Mouse (Mus musculus): ENCODE measurements around the gene Spock1. TPM values are rescaled to one million over a fixed set of nuclear protein-coding genes. Genes with fewer than 3 reads are reported as not detected.

The Spock1 gene
- total RNA-seq, 1 experiment = 0.40 TPM

- no peak overlapping the region for H3K27ac ChIP-seq (ENCODE audit: insufficient read depth, low read depth, low read length, poor library complexity, severe bottlenecking)
- in situ Hi-C loops (cut with MboI; ENCODE audit: low sequenced_read_pairs in 2 of 2, unreplicated experiment in 2 of 2) = no loop called here
- no peaks in the 10 kb centered on the region for H3K4me1 ChIP-seq (ENCODE audit: control insufficient read depth in 2 of 2, insufficient read depth in 2 of 2, low read length in 2 of 2, poor library complexity in 1 of 2)
- H3K4me3 ChIP-seq (ENCODE audit: insufficient read depth in 1 of 2, low read depth in 1 of 2, low read length in 2 of 2, poor library complexity in 1 of 2, severe bottlenecking in 1 of 2) = no peak overlapping the region
- no peaks in the 10 kb centered on the region for H3K36me3 ChIP-seq (ENCODE audit: control insufficient read depth, insufficient read depth, low read length, poor library complexity, severe bottlenecking)
- DNase-seq (ENCODE audit: low read depth, low spot score) = no peak
- no peak overlapping the region for H3K9ac ChIP-seq (ENCODE audit: insufficient read depth, low read depth, low read length, poor library complexity, severe bottlenecking)
- no peaks in the 10 kb centered on the region for H3K9me3 ChIP-seq (ENCODE audit: control insufficient read depth, insufficient read depth, low read depth, low read length)
- no peak for TF ChIP-seq ZNF384 (IDR thresholded peaks at IDR 0.05; ENCODE audit: low read depth, low read length)
- TF ChIP-seq HCFC1 (IDR thresholded peaks at IDR 0.05; ENCODE audit: borderline replicate concordance, insufficient read depth, low read length) = no peak
- TF ChIP-seq CHD2 (IDR thresholded peaks at IDR 0.05; ENCODE audit: low read depth, low read length) = no peak
- TF ChIP-seq MAFK (IDR thresholded peaks at IDR 0.05; ENCODE audit: insufficient read depth, low read depth, low read length) = no peak
- TF ChIP-seq ZC3H11A (IDR thresholded peaks at IDR 0.05; ENCODE audit: borderline replicate concordance, low read depth, low read length) = no peak
These were observed 284.1 kb downstream of the Spock1 start for GRCm38 (mm10) chr13:57623909-57624481.

DNA sequence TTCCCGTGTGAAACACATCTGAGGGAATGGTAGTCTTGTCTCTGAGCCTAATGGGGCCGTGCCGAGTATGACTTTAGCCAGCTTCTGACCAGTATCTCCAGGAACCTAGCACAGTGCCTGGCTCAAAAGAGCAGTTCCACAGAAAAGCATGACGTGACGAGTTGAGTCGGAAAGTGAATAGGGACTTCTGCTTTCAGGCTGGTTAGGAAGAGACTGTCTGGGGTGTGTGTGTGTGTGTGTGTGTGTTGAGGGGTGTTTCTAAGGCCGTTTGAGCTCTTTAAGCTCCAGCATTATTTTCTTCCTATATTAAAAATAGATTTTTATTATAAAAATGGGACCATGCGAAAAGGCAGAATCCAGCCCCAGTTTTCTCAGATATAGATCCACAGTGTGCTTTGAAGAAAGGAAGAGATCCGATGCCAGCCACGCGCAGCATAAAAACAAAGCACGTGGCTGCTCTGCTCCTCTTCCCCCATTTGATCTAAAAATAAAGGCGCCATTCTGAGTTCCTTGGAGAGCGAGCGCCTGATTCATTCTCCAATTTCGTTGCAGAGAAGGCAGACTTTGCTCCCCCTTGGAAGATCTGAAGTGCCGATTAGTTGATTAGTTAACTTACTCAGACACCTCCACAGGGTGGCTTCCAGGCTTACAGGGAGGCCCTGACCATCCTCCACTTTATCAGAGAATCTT lies 288.9 kb downstream of the Spock1 start:
- H3K4me1 ChIP-seq (ENCODE audit: control insufficient read depth in 2 of 2, insufficient read depth in 2 of 2, low read length in 2 of 2, poor library complexity in 1 of 2) = no peaks in the 10 kb centered on the region
- H3K9ac ChIP-seq (ENCODE audit: insufficient read depth, low read depth, low read length, poor library complexity, severe bottlenecking) = no peak overlapping the region
- in situ Hi-C loops (cut with MboI; ENCODE audit: low sequenced_read_pairs in 2 of 2, unreplicated experiment in 2 of 2) = no loop called here
- H3K36me3 ChIP-seq (ENCODE audit: control insufficient read depth, insufficient read depth, low read length, poor library complexity, severe bottlenecking) = no peaks in the 10 kb centered on the region
- TF ChIP-seq CHD2 (IDR thresholded peaks at IDR 0.05; ENCODE audit: low read depth, low read length) (no peak), ZC3H11A (IDR thresholded peaks at IDR 0.05; ENCODE audit: borderline replicate concordance, low read depth, low read length) (no peak), HCFC1 (IDR thresholded peaks at IDR 0.05; ENCODE audit: borderline replicate concordance, insufficient read depth, low read length) (no peak), ZNF384 (IDR thresholded peaks at IDR 0.05; ENCODE audit: low read depth, low read length) (no peak), MAFK (IDR thresholded peaks at IDR 0.05; ENCODE audit: insufficient read depth, low read depth, low read length) (no peak)
- no peak for DNase-seq (ENCODE audit: low read depth, low spot score)
- H3K27ac ChIP-seq (ENCODE audit: insufficient read depth, low read depth, low read length, poor library complexity, severe bottlenecking) = no peak overlapping the region
- no peaks in the 10 kb centered on the region for H3K9me3 ChIP-seq (ENCODE audit: control insufficient read depth, insufficient read depth, low read depth, low read length)
- H3K4me3 ChIP-seq (ENCODE audit: insufficient read depth in 1 of 2, low read depth in 1 of 2, low read length in 2 of 2, poor library complexity in 1 of 2, severe bottlenecking in 1 of 2) = no peak overlapping the region

DNA sequence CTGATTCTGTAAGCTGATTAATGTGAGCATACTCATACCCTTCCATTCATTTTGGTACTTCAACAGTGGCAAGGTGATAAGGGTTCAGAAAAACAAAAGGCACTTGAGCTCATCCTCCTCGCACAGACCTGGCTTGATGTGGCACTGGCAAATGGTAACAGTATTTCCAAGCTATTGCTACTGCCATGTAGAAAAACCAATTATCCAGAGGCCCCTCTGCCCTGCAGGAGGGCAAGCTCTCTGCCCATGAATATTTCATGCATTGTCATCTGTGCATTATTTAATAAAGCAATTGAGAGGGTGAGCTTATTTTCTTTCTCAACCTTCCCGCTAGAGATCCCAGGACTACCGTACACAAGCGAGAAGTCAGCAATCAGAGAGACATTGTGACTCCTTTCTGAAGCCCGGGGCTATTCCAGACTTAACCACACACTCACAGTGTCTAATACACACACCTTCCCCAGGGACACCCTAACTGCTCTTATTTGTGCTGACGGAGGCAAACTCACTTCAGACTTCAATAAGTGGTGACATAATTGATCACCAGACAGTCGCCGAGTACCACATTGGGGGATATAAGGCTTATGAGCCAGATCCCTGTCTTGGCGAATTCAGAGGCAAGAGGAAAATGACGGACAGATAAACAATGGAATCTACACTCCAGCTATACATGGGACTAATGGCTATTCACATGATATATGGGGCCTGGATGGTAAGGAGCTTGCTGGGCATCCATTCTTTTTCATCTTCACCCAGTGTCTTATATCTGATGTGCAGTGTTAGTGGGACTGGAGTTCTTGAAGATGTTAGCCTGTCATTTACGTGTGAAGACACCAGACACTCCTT lies 296.6 kb downstream of the Spock1 start:
- H3K36me3 ChIP-seq (ENCODE audit: control insufficient read depth, insufficient read depth, low read length, poor library complexity, severe bottlenecking) = no peaks in the 10 kb centered on the region
- in situ Hi-C loops (cut with MboI; ENCODE audit: low sequenced_read_pairs in 2 of 2, unreplicated experiment in 2 of 2) = no loop called here
- no peak overlapping the region for H3K27ac ChIP-seq (ENCODE audit: insufficient read depth, low read depth, low read length, poor library complexity, severe bottlenecking)

GRCm38 (mm10) chr13:57609946-57610345 lies 298.2 kb downstream of the Spock1 start:
- H3K27ac ChIP-seq (ENCODE audit: insufficient read depth, low read depth, low read length, poor library complexity, severe bottlenecking) = no peak overlapping the region
- H3K9ac ChIP-seq (ENCODE audit: insufficient read depth, low read depth, low read length, poor library complexity, severe bottlenecking) = no peak overlapping the region
- H3K36me3 ChIP-seq (ENCODE audit: control insufficient read depth, insufficient read depth, low read length, poor library complexity, severe bottlenecking) = no peaks in the 10 kb centered on the region
- H3K9me3 ChIP-seq (ENCODE audit: control insufficient read depth, insufficient read depth, low read depth, low read length) = no peaks in the 10 kb centered on the region
- TF ChIP-seq ZC3H11A (IDR thresholded peaks at IDR 0.05; ENCODE audit: borderline replicate concordance, low read depth, low read length) (no peak), HCFC1 (IDR thresholded peaks at IDR 0.05; ENCODE audit: borderline replicate concordance, insufficient read depth, low read length) (no peak), CHD2 (IDR thresholded peaks at IDR 0.05; ENCODE audit: low read depth, low read length) (no peak), ZNF384 (IDR thresholded peaks at IDR 0.05; ENCODE audit: low read depth, low read length) (no peak), MAFK (IDR thresholded peaks at IDR 0.05; ENCODE audit: insufficient read depth, low read depth, low read length) (no peak)
- no peak for DNase-seq (ENCODE audit: low read depth, low spot score)
- H3K4me3 ChIP-seq (ENCODE audit: insufficient read depth in 1 of 2, low read depth in 1 of 2, low read length in 2 of 2, poor library complexity in 1 of 2, severe bottlenecking in 1 of 2) = no peak overlapping the region
- in situ Hi-C loops (cut with MboI; ENCODE audit: low sequenced_read_pairs in 2 of 2, unreplicated experiment in 2 of 2) = no loop called here
- no peaks in the 10 kb centered on the region for H3K4me1 ChIP-seq (ENCODE audit: control insufficient read depth in 2 of 2, insufficient read depth in 2 of 2, low read length in 2 of 2, poor library complexity in 1 of 2)

More for the DNA sequence above, 296.6 kb downstream of the Spock1 start:
- Histone ChIP-seq H3K4me1 (ENCODE audit: control insufficient read depth in 2 of 2, insufficient read depth in 2 of 2, low read length in 2 of 2, poor library complexity in 1 of 2) (no peaks in the 10 kb centered on the region), H3K4me3 (ENCODE audit: insufficient read depth in 1 of 2, low read depth in 1 of 2, low read length in 2 of 2, poor library complexity in 1 of 2, severe bottlenecking in 1 of 2) (no peak overlapping the region), H3K9ac (ENCODE audit: insufficient read depth, low read depth, low read length, poor library complexity, severe bottlenecking) (no peak overlapping the region), H3K9me3 (ENCODE audit: control insufficient read depth, insufficient read depth, low read depth, low read length) (no peaks in the 10 kb centered on the region)
- DNase-seq (ENCODE audit: low read depth, low spot score) = no peak
- TF ChIP-seq CHD2 (IDR thresholded peaks at IDR 0.05; ENCODE audit: low read depth, low read length) (no peak), ZC3H11A (IDR thresholded peaks at IDR 0.05; ENCODE audit: borderline replicate concordance, low read depth, low read length) (no peak), HCFC1 (IDR thresholded peaks at IDR 0.05; ENCODE audit: borderline replicate concordance, insufficient read depth, low read length) (no peak), ZNF384 (IDR thresholded peaks at IDR 0.05; ENCODE audit: low read depth, low read length) (no peak), MAFK (IDR thresholded peaks at IDR 0.05; ENCODE audit: insufficient read depth, low read depth, low read length) (no peak)

Measured in ES-E14 (cell line).